Mouse (Mus musculus) kidney, adult 2 months (tissue): ENCODE measurements at regions not wholly inside any gene's neighbourhood (a gene's known extent, or its start where the extent isn't known, plus 50 kb on each side); places are given as distances from the start of the nearest gene placed in this dataset.

Experiments
- DNase-seq: peaks from one replicate; pipeline ENCODE4 v3.0.0; 2021
- H3K27ac ChIP-seq: fragments of 200-500 bp; 2 replicates; pipeline ENCODE4 v1.5.1; 2012; ENCODE audit warnings: low read depth, low read length, control low read depth, inconsistent platforms; ENCODE audit not compliant: insufficient read depth
- H3K27me3 ChIP-seq: fragments of 200-500 bp; replicated peaks from 2 replicates; pipeline ENCODE4 v1.6.1; 2012; ENCODE audit warnings: mild to moderate bottlenecking, moderate library complexity, low read length, inconsistent platforms; ENCODE audit not compliant: control insufficient read depth, insufficient read depth
- H3K36me3 ChIP-seq: fragments of 200-500 bp; 2 replicates; pipeline ENCODE4 v1.6.1; 2012; ENCODE audit warnings: mild to moderate bottlenecking, moderate library complexity, low read length, inconsistent platforms; ENCODE audit not compliant: control insufficient read depth, insufficient read depth
- H3K4me1 ChIP-seq: fragments of 200-500 bp; 2 replicates; pipeline ENCODE4 v1.6.1; 2011; ENCODE audit warnings: low read length; ENCODE audit not compliant: control insufficient read depth, insufficient read depth
- H3K4me3 ChIP-seq: fragments of 200-500 bp; 2 replicates; pipeline ENCODE4 v1.5.1; 2011; ENCODE audit warnings: mild to moderate bottlenecking, low read depth, low read length, control low read depth; ENCODE audit not compliant: insufficient read depth
- CTCF ChIP-seq: fragments of 200-500 bp; conservative IDR thresholded peaks from 2 replicates; pipeline ENCODE4 v1.5.1; 2011; ENCODE audit warnings: low read depth, mild to moderate bottlenecking, control low read depth, low read length, moderate library complexity, mixed read lengths; ENCODE audit not compliant: insufficient read depth, insufficient read length
- POLR2A ChIP-seq: fragments of 200-500 bp; IDR thresholded peaks from one replicate; pipeline ENCODE4 v1.6.1; 2011; ENCODE audit warnings: low read depth, low read length, control low read depth
- WGBS: fragments of 180-500 bp; shearing (Covaris S2); methylation state at CpG from one replicate; pipeline ENCODE4 v1.1.7; 2018; 5-methylcytosine and 5-hydroxymethylcytosine counted together

- 83% methylated on average over 5 of the region's 5 CpGs for WGBS
- Histone ChIP-seq H3K27me3 (no peaks in the 10 kb centered on the region; the same call in 1 of the 2 replicates), H3K4me1 (no peaks in the 10 kb centered on the region), H3K27ac (no peak overlapping the region), H3K36me3 (no peaks in the 10 kb centered on the region), H3K4me3 (no peak overlapping the region)
- DNase-seq: peak; percentile 1
- no peak for TF ChIP-seq CTCF
- no peak for TF ChIP-seq POLR2A
Measured at GRCm38 (mm10) chr10:84212096-84212785, 228.2 kb downstream of the Nuak1 start.

DNA sequence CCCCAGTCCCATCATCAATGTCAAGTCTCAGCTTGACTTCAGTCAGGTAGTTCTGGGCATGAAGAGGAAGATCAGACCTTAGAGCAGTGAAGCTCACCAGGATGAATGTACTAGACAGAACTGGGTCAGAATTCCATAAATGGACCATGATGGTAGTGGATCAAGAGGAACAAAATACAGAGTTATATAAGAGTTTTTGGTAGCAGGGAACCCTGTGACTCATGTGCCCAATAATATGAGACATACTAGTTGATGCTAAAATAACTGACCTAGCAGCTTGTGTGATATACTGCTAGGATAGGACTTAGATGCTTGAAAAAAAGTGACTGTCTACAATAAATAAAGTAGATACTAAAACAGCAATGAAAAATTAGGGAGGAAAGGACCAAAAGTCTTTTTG lies 225.6 kb downstream of the Nuak1 start:
- H3K4me1 ChIP-seq: no peaks in the 10 kb centered on the region
- no peak for DNase-seq
- TF ChIP-seq CTCF (no peak), POLR2A (no peak)
- H3K27ac ChIP-seq: no peak overlapping the region
- no peak overlapping the region for H3K4me3 ChIP-seq
- H3K36me3 ChIP-seq: no peaks in the 10 kb centered on the region
- no peaks in the 10 kb centered on the region for H3K27me3 ChIP-seq

- no peak overlapping the region for H3K27ac ChIP-seq
- H3K4me3 ChIP-seq: no peak overlapping the region
- TF ChIP-seq POLR2A: no peak
- TF ChIP-seq CTCF: no peak
- DNase-seq: no peak
- H3K4me1 ChIP-seq: no peaks in the 10 kb centered on the region
- H3K27me3 ChIP-seq: no peaks in the 10 kb centered on the region
- H3K36me3 ChIP-seq: no peaks in the 10 kb centered on the region
- WGBS: 81% methylated on average over 7 of the region's 7 CpGs
Measured at GRCm38 (mm10) chr10:84229224-84229921, 211.0 kb downstream of the Nuak1 start.

DNA sequence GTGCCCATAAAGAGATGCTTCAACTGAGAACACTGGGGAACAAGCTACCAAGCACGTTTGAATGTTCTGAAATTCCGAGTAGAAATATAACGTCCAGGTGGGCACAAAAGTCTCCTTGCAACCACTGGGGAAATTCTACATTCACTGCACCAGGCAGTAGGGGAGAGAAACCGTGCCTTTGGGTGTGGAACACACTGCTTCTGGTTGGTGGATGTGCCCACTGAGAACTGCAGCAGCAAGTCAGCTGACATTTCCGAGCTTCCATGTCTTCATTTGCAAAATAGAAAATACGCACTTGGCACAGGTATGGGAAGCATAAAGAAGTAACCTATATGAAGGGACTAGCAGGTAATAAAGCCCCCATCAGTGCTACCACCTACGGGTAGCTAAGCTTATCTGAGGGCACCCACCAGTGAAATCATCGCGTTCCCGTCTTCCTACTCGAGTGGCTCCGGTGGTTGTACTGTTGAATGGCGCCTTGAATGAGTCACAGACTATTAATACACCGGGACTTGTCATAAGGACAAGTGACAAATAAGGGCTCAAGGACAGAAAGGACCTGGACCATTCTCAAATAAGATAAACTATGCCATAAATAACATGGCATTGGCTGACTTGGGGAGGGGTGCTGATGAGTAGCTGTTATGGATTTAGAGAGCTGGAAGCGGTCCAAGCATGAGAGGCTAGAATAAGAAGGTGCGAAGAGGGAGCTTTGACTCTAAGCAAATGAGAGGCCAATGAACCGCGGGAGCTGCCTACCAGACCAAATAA lies 210.2 kb downstream of the Nuak1 start:
- Histone ChIP-seq H3K4me3 (no peak overlapping the region), H3K36me3 (no peaks in the 10 kb centered on the region), H3K27ac (no peak overlapping the region), H3K4me1 (no peaks in the 10 kb centered on the region), H3K27me3 (no peaks in the 10 kb centered on the region)
- no peak for DNase-seq
- no peak for TF ChIP-seq CTCF
- no peak for TF ChIP-seq POLR2A
- WGBS: 80% methylated on average over 18 of the region's 18 CpGs

DNA sequence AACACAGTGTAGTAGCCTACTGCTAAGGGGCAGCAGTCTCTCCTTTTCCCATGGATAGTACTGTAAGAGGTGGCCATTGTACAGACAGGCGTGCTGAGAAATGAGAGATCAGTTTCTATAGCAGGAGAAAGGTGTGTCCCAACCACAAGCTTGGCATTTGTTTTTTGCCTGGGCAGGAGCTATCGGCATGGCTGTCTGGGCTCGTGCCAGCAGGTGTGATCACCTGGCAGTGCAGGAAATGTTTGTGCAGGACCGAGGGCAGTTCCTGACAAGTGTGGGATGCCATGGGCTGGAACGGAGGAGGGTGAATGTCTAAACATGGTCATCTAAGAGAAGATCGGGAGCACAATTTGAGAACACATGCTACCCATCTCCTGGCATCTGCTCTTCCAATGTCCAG lies 205.4 kb downstream of the Nuak1 start:
- no peak for TF ChIP-seq POLR2A
- TF ChIP-seq CTCF: no peak
- Histone ChIP-seq H3K27ac (no peak overlapping the region), H3K36me3 (no peaks in the 10 kb centered on the region), H3K4me3 (no peak overlapping the region), H3K27me3 (no peaks in the 10 kb centered on the region), H3K4me1 (no peaks in the 10 kb centered on the region)
- WGBS: 75% methylated on average over 6 of the region's 6 CpGs
- no peak for DNase-seq

DNA sequence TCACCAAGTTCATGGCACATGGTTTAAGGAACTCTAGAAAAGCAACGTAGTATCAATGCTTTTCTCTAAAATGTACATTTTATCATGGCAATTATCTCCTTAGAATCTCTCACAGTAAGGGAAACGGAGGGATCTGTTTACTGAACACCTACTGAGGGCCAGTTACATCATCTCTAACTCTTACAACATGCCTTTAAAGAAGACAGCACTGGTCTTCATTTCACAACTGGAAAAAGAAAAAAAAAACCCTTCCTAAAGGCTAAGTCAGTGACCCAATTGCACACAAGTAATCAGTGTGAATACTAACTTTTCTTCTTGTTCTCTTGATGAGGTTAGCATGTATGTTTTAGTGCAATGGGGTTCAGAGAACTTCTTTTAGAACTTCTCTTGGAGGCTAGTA lies 204.2 kb downstream of the Nuak1 start:
- TF ChIP-seq POLR2A: no peak
- TF ChIP-seq CTCF: no peak
- H3K27me3 ChIP-seq: no peaks in the 10 kb centered on the region
- no peaks in the 10 kb centered on the region for H3K36me3 ChIP-seq
- H3K4me3 ChIP-seq: no peak overlapping the region
- no peaks in the 10 kb centered on the region for H3K4me1 ChIP-seq
- 77% methylated on average over 2 of the region's 2 CpGs for WGBS
- no peak for DNase-seq
- no peak overlapping the region for H3K27ac ChIP-seq

GRCm38 (mm10) chr10:84238279-84238963 lies 202.0 kb downstream of the Nuak1 start:
- H3K27me3 ChIP-seq: no peaks in the 10 kb centered on the region
- H3K4me3 ChIP-seq: no peak overlapping the region
- no peak for DNase-seq
- no peaks in the 10 kb centered on the region for H3K4me1 ChIP-seq
- no peak for TF ChIP-seq CTCF
- TF ChIP-seq POLR2A: no peak
- no peaks in the 10 kb centered on the region for H3K36me3 ChIP-seq
- WGBS: 77% methylated on average over 18 of the region's 18 CpGs
- no peak overlapping the region for H3K27ac ChIP-seq
